Mouse (Mus musculus): ENCODE measurements at regions not wholly inside any gene's neighbourhood (a gene's known extent, or its start where the extent isn't known, plus 50 kb on each side); places are given as distances from the start of the nearest gene placed in this dataset.

- TF ChIP-seq ZNF384 (IDR thresholded peaks at IDR 0.05; ENCODE audit: low read depth, low read length) (no peak), POLR2A (IDR thresholded peaks at IDR 0.05; ENCODE audit: low read depth, low read length) (no peak), MXI1 (IDR thresholded peaks at IDR 0.05; ENCODE audit: low read depth, low read length) (no peak), TCF12 (IDR thresholded peaks at IDR 0.05; ENCODE audit: low read depth, low read length) (no peak), CTCF (conservative IDR thresholded peaks at IDR 0.05 in 1 of 2, IDR thresholded peaks at IDR 0.05 in 1 of 2; ENCODE audit: low read depth in 2 of 2, low read length in 2 of 2) (no peak), SIN3A (IDR thresholded peaks at IDR 0.05; ENCODE audit: low read length) (no peak), ZKSCAN1 (IDR thresholded peaks at IDR 0.05; ENCODE audit: borderline replicate concordance, low read depth, low read length) (no peak), PAX5 (IDR thresholded peaks at IDR 0.05; ENCODE audit: low read length) (no peak)
Observed at GRCm38 (mm10) chr6:47648316-47648715, 53.2 kb upstream of the Ezh2 start.
